Mouse (Mus musculus) layer of hippocampus, adult 9-11 months (tissue): ENCODE data around the gene Arhgap31.
"Not testable (repeated sequence)": the region's sequence is repeated elsewhere in the genome, so short reads cannot be mapped to it uniquely, and the experiment has no call there.

ENCODE experiments used
- DNase-seq: peaks from one replicate; pipeline ENCODE4 v3.0.0; 2022

The Arhgap31 gene

GRCm38 (mm10) chr16:38724256-38724655 lies 11.2 kb upstream of the Arhgap31 start:
- DNase-seq, result no peak

GRCm38 (mm10) chr16:38721377-38721776 lies 8.3 kb upstream of the Arhgap31 start:
- DNase-seq, result no peak

- not testable (repeated sequence) for DNase-seq
Observed at GRCm38 (mm10) chr16:38714259-38714526, 1.1 kb upstream of the Arhgap31 start.

- no peak for DNase-seq
Observed at GRCm38 (mm10) chr16:38713404-38714258, 557 bp upstream of the Arhgap31 start.

GRCm38 (mm10) chr16:38712105-38712504 lies 969 bp downstream of the Arhgap31 start:
- no peak for DNase-seq

GRCm38 (mm10) chr16:38711245-38711644 lies 1.8 kb downstream of the Arhgap31 start:
- no peak for DNase-seq

- no peak for DNase-seq
Observed at GRCm38 (mm10) chr16:38708962-38709520, 4.0 kb downstream of the Arhgap31 start.

- DNase-seq, result no peak
Observed at GRCm38 (mm10) chr16:38706782-38707181, 6.3 kb downstream of the Arhgap31 start.

- no peak for DNase-seq
Observed at GRCm38 (mm10) chr16:38705531-38706281, 7.4 kb downstream of the Arhgap31 start.

- no peak for DNase-seq
Observed at GRCm38 (mm10) chr16:38703501-38703900, 9.6 kb downstream of the Arhgap31 start.

- no peak for DNase-seq
Observed at GRCm38 (mm10) chr16:38702316-38702715, 10.8 kb downstream of the Arhgap31 start.

- no peak for DNase-seq
Observed at GRCm38 (mm10) chr16:38701492-38702185, 11.4 kb downstream of the Arhgap31 start.

- no peak for DNase-seq
Observed at GRCm38 (mm10) chr16:38700392-38701162, 12.5 kb downstream of the Arhgap31 start.

- no peak for DNase-seq
Observed at GRCm38 (mm10) chr16:38697611-38698010, 15.5 kb downstream of the Arhgap31 start.

GRCm38 (mm10) chr16:38695557-38695956 lies 17.5 kb downstream of the Arhgap31 start:
- no peak for DNase-seq

GRCm38 (mm10) chr16:38694906-38695540 lies 18.1 kb downstream of the Arhgap31 start:
- DNase-seq, result no peak

- no peak for DNase-seq
Observed at GRCm38 (mm10) chr16:38690501-38690900, 22.6 kb downstream of the Arhgap31 start.

GRCm38 (mm10) chr16:38689786-38690185 lies 23.3 kb downstream of the Arhgap31 start:
- no peak for DNase-seq

GRCm38 (mm10) chr16:38688531-38689264 lies 24.4 kb downstream of the Arhgap31 start:
- DNase-seq, result no peak

- no peak for DNase-seq
Observed at GRCm38 (mm10) chr16:38687673-38688072, 25.4 kb downstream of the Arhgap31 start.

GRCm38 (mm10) chr16:38683094-38683493 lies 30.0 kb downstream of the Arhgap31 start:
- DNase-seq, result no peak
